Mouse (Mus musculus) bone marrow, adult 2 months (tissue): ENCODE data around the gene Tal1. TPM values are rescaled to one million over a fixed set of nuclear protein-coding genes. Genes with fewer than 3 reads are reported as not detected.

Experiments used
- H3K27ac ChIP-seq: fragments of 200-500 bp; 2 replicates; pipeline ENCODE4 v1.5.1; 2012; ENCODE audit warnings: low read depth, mild to moderate bottlenecking, control low read depth, inconsistent platforms, low read length; ENCODE audit not compliant: control insufficient read depth, poor library complexity, insufficient read depth
- H3K4me1 ChIP-seq: fragments of 200-500 bp; 2 replicates; pipeline ENCODE4 v1.6.1; 2011; ENCODE audit warnings: low read length; ENCODE audit not compliant: control insufficient read depth, insufficient read depth
- H3K4me3 ChIP-seq: fragments of 200-500 bp; replicated peaks from 2 replicates; pipeline ENCODE3; 2011; ENCODE audit warnings: mild to moderate bottlenecking, low read depth, low read length, control low read depth; ENCODE audit not compliant: control insufficient read depth
- CTCF ChIP-seq: fragments of 200-500 bp; IDR thresholded peaks from 2 replicates; pipeline ENCODE4 v1.5.1; 2011; ENCODE audit warnings: low read length, control low read depth; ENCODE audit not compliant: control insufficient read depth, insufficient read depth
- POLR2A ChIP-seq: fragments of 200-500 bp; IDR thresholded peaks from 2 replicates; pipeline ENCODE4 v1.6.1; 2011; ENCODE audit warnings: low read depth, mild to moderate bottlenecking, control low read depth, low read length, borderline replicate concordance; ENCODE audit not compliant: control insufficient read depth
- WGBS: fragments of 180-500 bp; shearing (Covaris S2); methylation state at CpG from one replicate; pipeline ENCODE4 v1.1.7; 2018; 5-methylcytosine and 5-hydroxymethylcytosine counted together
- polyA plus RNA-seq: library from polyadenylated mRNA; stranded (reverse); fragments of >200 nt; gene quantifications from 2 replicates; pipeline ENCODE4 v1.2.4, GENCODE M21; 2011; ENCODE audit warnings: low replicate concordance; ENCODE audit not compliant: missing spikeins, insufficient read depth, insufficient read length

Tal1 gene
- polyA plus RNA-seq, 1 experiment = 68.4 TPM

- 4% methylated on average over 36 of the region's 36 CpGs for WGBS
- peaks cover 1% of the 10 kb centered on the region; the same call in 1 of the 2 replicates for H3K4me1 ChIP-seq
- TF ChIP-seq CTCF (no peak), POLR2A (peak; percentile 42; the same call in 1 of the 2 replicates)
- H3K27ac ChIP-seq = peak overlapping the region; percentile 74
- H3K4me3 ChIP-seq = peak overlapping the region; percentile 35
These were observed 3.8 kb upstream of the Tal1 start for GRCm38 (mm10) chr4:115052343-115053005.

GRCm38 (mm10) chr4:115055044-115055443 lies 1.2 kb upstream of the Tal1 start:
- 60% methylated on average over 2 of the region's 2 CpGs for WGBS
- TF ChIP-seq POLR2A (no peak), CTCF (no peak)
- Histone ChIP-seq H3K4me3 (no peak overlapping the region), H3K4me1 (no peaks in the 10 kb centered on the region), H3K27ac (no peak overlapping the region; the same call in 1 of the 2 replicates)

- TF ChIP-seq CTCF (no peak), POLR2A (no peak)
- Histone ChIP-seq H3K27ac (no peak overlapping the region), H3K4me1 (no peaks in the 10 kb centered on the region), H3K4me3 (no peak overlapping the region)
- WGBS = 78% methylated on average over 3 of the region's 3 CpGs
These were observed 535 bp upstream of the Tal1 start for GRCm38 (mm10) chr4:115055691-115056090.

- Histone ChIP-seq H3K4me1 (no peaks in the 10 kb centered on the region), H3K4me3 (peak overlapping the region; percentile 76), H3K27ac (peak overlapping the region; percentile 90)
- TF ChIP-seq CTCF (no peak), POLR2A (peak; percentile 60)
- WGBS = under 1% methylated on average over 48 of the region's 48 CpGs
These were observed 871 bp downstream of the Tal1 start for GRCm38 (mm10) chr4:115056921-115057673.

- WGBS = under 1% methylated on average over 33 of the region's 33 CpGs
- Histone ChIP-seq H3K4me1 (no peaks in the 10 kb centered on the region), H3K27ac (peak overlapping the region; percentile 90)
These were observed 1.6 kb downstream of the Tal1 start for GRCm38 (mm10) chr4:115057674-115058316.

GRCm38 (mm10) chr4:115058317-115058761 lies 2.1 kb downstream of the Tal1 start:
- Histone ChIP-seq H3K4me1 (no peaks in the 10 kb centered on the region), H3K27ac (peak overlapping the region; percentile 90)
- WGBS = under 1% methylated on average over 20 of the region's 20 CpGs

More at GRCm38 (mm10) chr4:115057674-115058316, 1.6 kb downstream of the Tal1 start:
- H3K4me3 ChIP-seq = peak overlapping the region; percentile 76
- TF ChIP-seq POLR2A = no peak; the same call in 1 of the 2 replicates

GRCm38 (mm10) chr4:115058871-115059590 lies 2.8 kb downstream of the Tal1 start:
- peak; percentile 56; the same call in 1 of the 2 replicates for TF ChIP-seq POLR2A
- TF ChIP-seq CTCF = no peak
- Histone ChIP-seq H3K27ac (peak overlapping the region; percentile 48), H3K4me3 (peak overlapping the region; percentile 63), H3K4me1 (no peaks in the 10 kb centered on the region)
- 9% methylated on average over 23 of the region's 23 CpGs for WGBS

More at GRCm38 (mm10) chr4:115058317-115058761, 2.1 kb downstream of the Tal1 start:
- H3K4me3 ChIP-seq = peak overlapping the region; percentile 59
- TF ChIP-seq CTCF (no peak), POLR2A (no peak)

GRCm38 (mm10) chr4:115059871-115060270 lies 3.6 kb downstream of the Tal1 start:
- Histone ChIP-seq H3K4me1 (no peaks in the 10 kb centered on the region), H3K4me3 (peak overlapping the region; percentile 56), H3K27ac (peak overlapping the region; percentile 69)
- TF ChIP-seq CTCF = no peak
- TF ChIP-seq POLR2A = no peak
- 25% methylated on average over 12 of the region's 12 CpGs for WGBS
